In the genomic region with DNA sequence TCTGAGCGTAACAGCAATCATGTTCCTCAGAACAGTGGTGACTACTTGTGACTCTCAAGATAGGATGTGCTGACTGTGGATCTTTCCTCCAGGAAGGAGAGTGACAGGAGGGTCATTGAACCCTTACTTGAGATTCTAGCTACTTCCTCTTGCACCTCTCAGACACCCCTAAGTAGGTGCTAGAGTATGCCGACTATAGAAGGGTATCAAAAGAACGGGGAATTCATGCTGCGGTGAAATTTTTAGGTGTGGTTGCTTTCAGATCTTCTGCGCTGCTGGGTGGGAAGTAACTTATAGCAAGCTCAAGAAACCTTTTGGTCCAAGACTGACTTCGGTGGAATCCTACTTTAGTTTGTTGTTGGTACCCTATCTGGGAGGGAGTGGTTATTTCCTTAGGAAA, we compare ENCODE assay signal across 7 mouse cellular contexts. TPM values are rescaled to one million over a fixed set of nuclear protein-coding genes. Genes with fewer than 3 reads are reported as not detected.
A peak's percentile ranks its signal among the peaks of the same experiment; 100 is the strongest.
DNase-seq lines count a peak whose midpoint lies in the region; ATAC-seq lines count a peak whose summit lies in the region.

No protein-coding gene starts in this region.

- no peaks in the 10 kb centered on the region for H3K36me3 ChIP-seq in heart, embryonic 16.5 days (ENCODE audit: control insufficient read depth, insufficient read depth)
- no peaks in the 10 kb centered on the region for H3K36me3 ChIP-seq in macrophage (ENCODE audit: inconsistent target)

- no peak overlapping the region; the same call in 1 of the 2 replicates for H3K4me3 ChIP-seq in heart, embryonic 16.5 days (ENCODE audit: low read length)
- peak overlapping the region; percentile 42 for H3K4me3 ChIP-seq in macrophage (ENCODE audit: inconsistent target)

- peaks cover 14% of the 10 kb centered on the region for H3K4me1 ChIP-seq in heart, embryonic 16.5 days (ENCODE audit: control insufficient read depth, insufficient read depth, low read length)

- ATAC-seq in heart, embryonic 16.5 days (replicated peaks; ENCODE audit: extremely low read depth, insufficient read depth, low FRiP score) = no peak
- ATAC-seq in frontal cortex, adult (ENCODE audit: low TSS enrichment) = no peak

- no peak overlapping the region for H3K9ac ChIP-seq in heart, embryonic 16.5 days (ENCODE audit: low read length)

- H3K79me2 ChIP-seq in macrophage (ENCODE audit: inconsistent target) = peaks cover 31% of the 10 kb centered on the region

- 75% methylated on average over 6 of the region's 6 CpGs for WGBS in heart, embryonic 16.5 days
- WGBS in macrophage (ENCODE audit: missing documents) = 10% methylated on average over 6 of the region's 6 CpGs

- no peaks in the 10 kb centered on the region for H3K9me3 ChIP-seq in heart, embryonic 16.5 days (replicated peaks; ENCODE audit: control insufficient read depth, low read length)

- no peaks in the 10 kb centered on the region for H3K27me3 ChIP-seq in heart, embryonic 16.5 days (ENCODE audit: control insufficient read depth, insufficient read depth, low read length)

- peak overlapping the region; percentile 100 for H3K27ac ChIP-seq in heart, embryonic 16.5 days (ENCODE audit: low read length)
- H3K27ac ChIP-seq in macrophage = peak overlapping the region; percentile 87

- H3K4me2 ChIP-seq in heart, embryonic 16.5 days (ENCODE audit: low read depth, low read length) = peak overlapping the region; percentile 76

- DNase-seq in 3T3-L1 (ENCODE audit: low read depth, low spot score) (peak; percentile 21), 416B (ENCODE audit: low read depth) (peak; percentile 60)
- no peak for DNase-seq in kidney, postnatal 14 days
- no peak for DNase-seq in urinary bladder, postnatal 25 days (ENCODE audit: low spot score)

RNA-seq across cellular contexts. Expression of a gene that starts 53.9 kb away (rescaled TPM):
- 76.3 and 93.0 TPM in 2 replicates for polyA plus RNA-seq in heart, embryonic 16.5 days (2015; fragmentation: Nextera tagmentation; extraction: Ambion mirVana)
- total RNA-seq in macrophage (2018; cell fraction: chromatin; rRNA removed) = 100 to 1,000 TPM in 25 of 26 experiments, 10 to 100 TPM in 1; 99.8 to 292 (median 199) TPM
- total RNA-seq in macrophage (2018; cell fraction: cytosol; rRNA removed) = 100 to 1,000 TPM; 255 to 660 (median 372) TPM
- total RNA-seq in macrophage (2018; cell fraction: nucleus; rRNA removed) = 100 to 1,000 TPM; 189 to 618 (median 367) TPM
- 220 to 294 TPM (median 226 TPM) in 3 replicates for polyA plus RNA-seq in macrophage (2018)

Comparison
In these comparisons a context has a peak if more than half of its experiments do, and no peak if none do; other contexts are left out.
1. DNase-seq: peak in 3T3-L1 (single experiment) and 416B (single experiment); none in kidney, postnatal 14 days (single experiment) and urinary bladder, postnatal 25 days (single experiment).